Mouse (Mus musculus) mesoderm, embryonic 11.5 days (tissue): ENCODE measurements at regions not wholly inside any gene's neighbourhood (a gene's known extent, or its start where the extent isn't known, plus 50 kb on each side); places are given as distances from the start of the nearest gene placed in this dataset.

Experiments used
- DNase-seq: peaks from one replicate; pipeline ENCODE4 v3.0.0-alpha.2; 2012; ENCODE audit warnings: low read depth, low spot score

DNA sequence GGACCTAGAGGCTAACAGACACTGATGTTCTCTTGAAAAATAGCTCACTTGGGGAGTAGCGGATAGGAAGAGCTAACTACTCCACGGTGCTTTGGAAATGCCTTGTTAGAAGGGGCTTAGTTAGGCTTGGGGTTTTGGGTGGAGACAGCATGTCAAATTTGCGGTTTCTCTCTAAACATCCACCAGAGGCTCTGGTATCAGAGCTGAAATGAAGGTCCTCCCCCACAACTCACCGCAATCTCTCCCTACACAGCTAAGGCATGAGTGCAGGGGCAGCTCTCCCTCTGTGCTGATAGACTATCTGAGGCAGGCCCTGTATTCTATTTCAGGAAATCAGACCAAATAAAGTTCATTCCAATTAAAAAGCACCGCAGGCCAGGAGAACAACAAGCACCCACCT lies 259.1 kb upstream of the Prok2 start:
- no peak for DNase-seq

DNA sequence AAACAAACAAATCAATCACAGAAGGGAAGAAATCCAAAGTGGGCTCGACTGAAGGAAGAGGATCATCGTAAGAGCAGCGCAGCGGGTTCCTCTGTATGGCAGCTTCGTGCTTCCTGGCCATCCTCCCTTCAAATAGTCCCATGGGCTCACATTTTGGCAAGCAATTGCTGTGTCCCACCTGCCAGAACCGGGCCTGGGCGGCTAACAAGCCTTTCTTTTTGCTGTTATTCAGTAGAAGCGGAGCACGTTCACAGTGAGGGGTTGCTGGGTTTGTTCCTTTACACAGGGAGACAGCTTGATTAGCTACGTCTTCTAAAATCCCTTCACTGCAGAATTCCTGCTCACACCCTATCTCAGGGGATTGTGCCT lies 258.6 kb upstream of the Prok2 start:
- DNase-seq = no peak

DNA sequence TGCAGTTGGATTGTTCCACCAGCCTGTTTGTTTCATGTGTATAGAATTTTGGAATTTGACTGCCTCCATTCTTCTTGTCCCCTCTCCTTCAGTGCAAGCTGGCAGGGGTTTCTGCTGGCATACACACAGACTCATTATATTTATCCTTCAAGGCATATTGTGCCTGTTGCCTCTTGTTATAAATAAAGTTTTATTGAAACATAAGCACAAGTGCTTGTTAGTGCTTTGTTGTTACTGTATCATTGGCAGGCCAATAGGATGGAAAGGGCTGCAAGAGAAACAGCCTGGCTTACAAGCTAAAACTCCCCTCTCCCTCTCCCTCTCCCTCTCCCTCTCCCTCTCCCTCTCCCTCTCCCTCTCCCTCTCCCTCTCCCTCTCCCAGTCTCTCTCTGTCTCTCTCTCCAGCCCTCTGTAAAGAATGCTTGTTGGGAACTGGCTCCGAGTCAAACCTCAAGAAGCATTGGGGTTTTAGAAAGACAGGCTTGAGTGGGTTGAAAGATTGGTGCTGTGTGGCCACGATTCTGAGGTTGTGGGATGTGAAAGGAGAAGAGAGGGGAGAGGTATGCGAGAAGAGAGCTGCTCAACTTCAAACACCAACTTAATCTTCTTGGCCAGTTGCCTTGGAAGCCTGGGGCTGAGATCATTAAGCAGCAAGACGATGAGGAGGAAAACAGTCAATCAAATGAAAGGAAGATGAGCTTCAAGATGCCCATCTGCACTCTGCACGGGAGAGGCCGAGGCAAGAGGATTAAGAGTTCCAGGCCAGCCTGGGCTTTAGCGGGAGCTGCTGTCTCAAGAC lies 258.1 kb upstream of the Prok2 start:
- no peak for DNase-seq

DNA sequence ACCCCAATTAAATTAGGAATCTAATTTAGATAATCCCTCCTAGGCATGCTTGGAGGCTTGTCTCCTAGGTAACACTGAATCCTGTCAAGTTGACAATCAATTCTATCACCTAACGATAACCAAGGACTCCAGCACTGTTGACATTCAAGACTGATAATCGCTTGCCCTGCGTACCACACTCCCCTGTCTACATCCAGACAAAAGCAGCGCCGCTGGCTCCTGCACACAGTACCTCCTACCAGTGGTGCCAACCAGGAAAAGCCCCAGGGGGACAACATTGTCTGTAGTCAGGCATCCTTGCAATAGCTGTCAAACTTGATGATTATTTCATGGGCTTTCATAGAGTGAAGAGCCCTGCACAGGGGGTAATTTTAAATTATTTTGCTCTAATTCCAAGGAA lies 253.4 kb upstream of the Prok2 start:
- DNase-seq = no peak

DNA sequence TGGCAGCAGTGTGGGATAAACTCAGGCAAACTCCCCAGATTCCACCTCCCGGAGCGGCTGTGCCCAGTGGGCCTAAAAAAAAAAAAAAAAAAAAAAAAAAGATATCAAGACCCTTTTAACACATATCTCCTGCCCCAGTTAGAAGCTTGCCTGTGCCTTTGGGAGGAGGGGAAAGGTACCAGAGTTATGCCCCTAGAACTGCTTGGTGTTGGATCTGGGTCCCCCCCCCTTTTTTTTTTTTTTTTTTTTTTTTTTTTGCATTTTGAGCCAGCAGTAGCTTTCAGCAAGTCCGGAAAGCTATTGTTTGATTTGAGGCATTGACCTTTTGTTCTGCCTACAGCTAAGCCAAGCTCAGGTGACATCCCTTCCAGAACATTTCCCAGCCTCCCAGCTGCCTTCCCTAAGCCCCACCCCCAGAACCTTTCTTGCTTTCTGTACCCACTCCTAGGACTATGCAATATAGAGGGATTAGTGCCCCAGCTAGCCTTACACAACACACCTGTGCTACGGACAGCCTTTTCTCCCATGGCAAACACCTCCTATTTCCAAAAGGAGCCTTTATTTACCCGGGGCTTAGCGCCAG lies 252.1 kb upstream of the Prok2 start:
- DNase-seq = no peak

DNA sequence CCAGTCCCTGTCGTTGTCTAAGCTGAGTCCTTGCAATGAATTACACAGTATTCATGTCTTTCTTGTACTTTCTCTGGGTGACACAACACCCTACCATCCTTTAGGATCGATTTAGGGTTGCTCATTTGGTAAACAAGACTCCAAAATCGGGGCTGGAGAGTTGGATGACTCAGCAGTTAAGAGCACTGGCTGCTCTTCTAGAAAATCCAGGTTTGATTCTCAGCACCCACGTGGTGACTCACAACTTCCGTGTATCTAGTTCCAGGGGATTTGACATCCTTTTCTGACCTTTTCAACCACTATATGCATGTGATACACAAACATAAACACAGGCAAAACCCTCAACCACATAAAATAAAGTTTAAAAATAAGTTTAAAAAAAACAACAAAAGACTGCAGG lies 250.0 kb upstream of the Prok2 start:
- DNase-seq = no peak

DNA sequence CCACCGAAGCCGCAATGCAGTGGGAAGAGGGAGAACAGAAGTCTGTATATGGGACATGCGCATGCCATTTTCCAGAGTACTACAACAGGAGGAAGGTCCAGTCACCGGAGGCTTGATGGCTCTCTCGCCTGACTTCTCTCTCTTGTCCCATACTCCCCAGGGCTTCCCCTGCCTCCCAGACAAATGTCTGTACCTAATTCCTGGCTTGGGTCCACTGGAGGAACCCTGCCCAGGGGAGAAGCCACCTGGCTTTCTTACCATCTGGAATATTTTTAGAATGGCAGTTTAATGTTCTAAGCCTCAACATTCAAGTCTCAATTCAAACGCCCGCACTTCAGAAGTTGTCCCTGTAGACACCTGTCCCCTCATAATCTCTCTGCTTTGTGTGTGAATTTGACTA lies 249.3 kb upstream of the Prok2 start:
- DNase-seq = no peak

DNA sequence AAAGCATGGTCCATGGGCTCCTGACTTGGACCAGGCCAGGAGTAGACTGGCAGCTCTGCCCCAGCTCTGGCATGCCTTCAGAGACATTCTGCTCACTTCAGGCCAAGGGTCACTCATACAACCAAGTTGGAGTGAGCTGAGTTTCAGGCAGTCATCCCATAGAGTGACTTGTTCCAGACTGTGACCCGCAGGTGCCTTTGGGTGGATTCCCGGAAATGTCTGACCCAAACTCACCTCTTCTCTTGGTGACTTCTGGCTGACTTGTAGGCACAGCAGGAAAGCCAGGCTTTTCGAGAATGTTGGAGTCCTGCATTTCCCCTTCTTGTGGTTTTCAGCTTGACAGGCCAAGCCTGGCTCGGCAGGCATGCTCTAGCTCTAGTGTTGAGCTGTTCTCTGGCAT lies 248.3 kb upstream of the Prok2 start:
- no peak for DNase-seq

DNA sequence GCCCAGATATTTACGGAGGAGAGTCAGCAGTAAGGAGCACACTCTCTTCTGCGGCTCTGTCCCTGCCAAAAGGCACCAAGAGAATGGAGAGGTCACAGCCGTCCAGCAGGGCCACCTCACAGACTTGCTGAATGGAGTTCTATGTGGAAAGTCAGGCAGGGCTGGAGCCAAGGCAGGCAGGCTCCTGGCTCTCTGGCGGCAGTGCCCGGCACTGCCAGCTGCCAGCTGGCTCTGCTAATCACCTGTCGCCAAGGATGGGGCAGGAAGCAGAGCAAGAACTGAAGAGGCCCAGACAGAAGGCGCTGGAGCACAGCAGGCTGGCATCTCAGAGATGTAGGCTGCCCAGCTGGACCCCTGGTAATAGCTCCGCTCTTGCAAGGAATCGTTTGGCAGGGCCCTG lies 245.2 kb upstream of the Prok2 start:
- DNase-seq = no peak

DNA sequence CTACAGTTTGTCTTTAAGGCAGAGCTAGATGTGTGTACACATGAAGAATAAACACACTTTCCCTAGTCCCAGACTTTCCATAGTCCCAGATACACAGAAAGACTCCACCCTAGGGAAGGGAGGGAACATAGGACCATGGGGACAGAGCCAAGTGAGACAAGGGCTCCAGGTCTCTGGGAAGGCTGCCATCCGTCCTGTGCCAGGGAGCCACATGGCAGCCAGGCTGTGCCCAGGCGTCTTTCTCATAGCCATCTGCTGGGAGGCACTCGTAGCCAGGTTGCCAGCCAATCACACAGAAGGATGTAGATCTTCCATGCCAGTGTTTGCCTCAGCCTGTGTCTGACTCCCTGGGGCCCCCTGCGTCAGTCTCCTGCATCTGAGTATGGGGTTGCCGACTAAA lies 242.7 kb upstream of the Prok2 start:
- DNase-seq = no peak

DNA sequence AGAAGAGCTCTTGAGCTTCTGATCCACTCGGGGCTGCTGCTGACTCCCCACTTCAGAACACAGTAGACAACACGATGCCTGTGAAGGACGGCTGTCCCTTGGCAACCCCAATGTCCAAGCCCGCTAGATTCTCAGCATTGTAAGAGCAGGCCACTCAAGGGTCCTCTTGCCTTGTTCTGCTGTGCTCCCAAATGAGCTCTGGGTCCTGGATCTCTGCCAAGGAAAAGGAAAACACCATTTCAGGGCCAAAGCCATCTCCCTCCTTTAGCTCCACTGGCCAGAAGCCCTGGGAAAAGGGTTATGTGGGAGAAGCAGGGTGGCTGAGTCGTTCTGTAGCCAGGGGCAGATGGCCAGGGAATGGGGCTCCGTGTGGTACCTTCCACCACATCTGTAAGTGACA lies 241.3 kb upstream of the Prok2 start:
- DNase-seq = no peak

DNA sequence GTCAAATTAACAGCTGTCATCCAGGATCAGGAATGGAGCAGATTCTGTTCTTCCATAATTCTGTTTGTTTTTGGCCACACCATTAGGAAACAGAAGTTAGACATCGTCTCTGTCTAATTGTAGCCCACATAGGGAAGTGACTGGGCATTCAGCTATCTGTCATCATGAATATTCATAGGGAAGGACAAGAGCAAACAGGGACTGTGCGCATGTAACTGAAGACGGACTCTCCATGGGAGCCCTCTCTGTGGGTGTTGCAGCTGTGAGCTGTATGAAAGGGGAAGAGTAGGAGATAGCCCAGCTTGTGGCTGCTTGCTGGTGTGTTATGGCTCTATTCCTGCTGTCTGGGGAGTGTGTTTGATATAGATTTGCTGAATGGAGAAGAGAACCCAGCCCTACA lies 238.3 kb upstream of the Prok2 start:
- no peak for DNase-seq

DNA sequence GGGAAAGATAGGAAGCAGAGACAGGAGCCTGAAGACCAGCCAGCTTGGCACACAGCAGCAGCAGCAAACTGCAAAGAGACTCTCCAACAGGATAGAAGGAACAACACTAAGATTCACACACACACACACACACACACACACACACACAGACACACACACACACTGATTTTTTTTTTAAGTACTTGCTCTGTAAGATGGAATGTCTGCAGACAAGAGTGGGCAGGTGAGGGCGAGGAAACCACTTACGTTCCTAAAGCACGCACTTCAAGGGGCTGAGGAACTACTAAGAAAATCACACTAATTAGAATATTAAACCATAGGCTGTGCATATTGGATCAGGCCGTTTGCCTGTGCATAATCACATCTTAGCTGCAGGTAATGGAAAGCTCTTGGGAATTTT lies 237.8 kb upstream of the Prok2 start:
- no peak for DNase-seq

DNA sequence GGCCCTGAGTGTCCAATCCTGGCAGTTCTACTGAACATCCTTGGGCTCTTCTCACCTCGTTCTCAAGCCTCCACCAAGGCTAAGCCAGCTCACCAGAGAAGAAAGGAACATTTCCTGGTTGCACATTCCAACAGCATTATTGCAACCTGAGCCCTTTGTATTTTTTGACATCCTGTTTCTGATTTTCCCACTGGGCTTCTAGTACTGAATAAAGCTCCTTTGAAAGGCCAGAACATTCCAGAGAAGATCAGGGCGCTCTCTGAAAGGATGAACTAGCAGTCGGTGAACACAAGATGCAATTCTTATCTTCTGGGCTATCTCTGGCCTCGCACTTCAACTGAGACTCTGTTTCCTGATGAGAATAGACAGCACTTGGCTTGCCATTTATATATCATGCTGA lies 233.2 kb upstream of the Prok2 start:
- DNase-seq = no peak

DNA sequence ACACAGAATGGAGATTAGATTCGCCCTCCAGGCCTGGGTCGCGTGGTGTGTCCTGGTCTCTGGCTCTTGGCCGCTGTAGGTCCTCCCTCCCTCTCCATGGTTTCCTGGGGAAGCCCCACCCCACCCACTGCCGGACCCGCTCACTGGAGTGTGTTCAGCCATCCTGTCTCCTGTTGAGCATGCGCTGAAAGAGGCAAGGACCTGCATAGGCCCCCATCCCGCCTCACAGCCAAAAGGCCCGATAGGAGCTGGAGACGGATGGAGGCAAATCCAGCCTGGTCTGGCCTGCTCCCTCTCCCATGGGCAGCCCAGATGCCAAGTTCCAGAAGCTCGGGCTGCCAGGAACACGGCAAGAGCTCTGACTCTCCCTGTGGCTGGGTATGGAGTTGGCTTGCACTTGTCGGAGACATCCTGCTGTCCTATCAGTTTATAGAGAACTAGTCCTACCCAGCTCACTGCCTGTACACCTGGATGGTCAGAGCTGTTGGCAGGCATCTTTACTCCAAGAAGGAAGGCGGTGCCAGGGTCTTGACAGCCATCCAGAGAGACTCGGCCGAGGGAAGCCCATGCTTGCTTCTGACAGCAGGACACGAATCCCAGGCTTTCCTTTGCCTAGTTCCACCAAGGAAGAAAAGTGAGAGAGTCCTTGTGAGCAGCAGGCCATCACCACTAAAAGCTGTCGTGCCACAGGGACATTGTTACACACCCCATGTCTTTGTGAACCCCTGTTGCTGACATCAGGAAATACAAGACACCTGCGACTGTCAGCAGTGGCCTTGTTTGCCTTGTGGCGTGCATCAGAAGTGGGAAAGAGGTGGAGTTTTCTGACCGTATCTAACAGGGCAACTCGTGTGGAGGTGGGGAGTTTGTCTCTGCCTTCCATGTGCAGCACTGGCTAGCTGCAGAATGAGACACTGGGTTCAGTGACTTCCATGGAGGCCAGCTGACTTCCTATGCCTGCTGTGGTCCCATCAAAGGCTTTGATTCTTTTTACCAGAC lies 228.9 kb upstream of the Prok2 start:
- no peak for DNase-seq

DNA sequence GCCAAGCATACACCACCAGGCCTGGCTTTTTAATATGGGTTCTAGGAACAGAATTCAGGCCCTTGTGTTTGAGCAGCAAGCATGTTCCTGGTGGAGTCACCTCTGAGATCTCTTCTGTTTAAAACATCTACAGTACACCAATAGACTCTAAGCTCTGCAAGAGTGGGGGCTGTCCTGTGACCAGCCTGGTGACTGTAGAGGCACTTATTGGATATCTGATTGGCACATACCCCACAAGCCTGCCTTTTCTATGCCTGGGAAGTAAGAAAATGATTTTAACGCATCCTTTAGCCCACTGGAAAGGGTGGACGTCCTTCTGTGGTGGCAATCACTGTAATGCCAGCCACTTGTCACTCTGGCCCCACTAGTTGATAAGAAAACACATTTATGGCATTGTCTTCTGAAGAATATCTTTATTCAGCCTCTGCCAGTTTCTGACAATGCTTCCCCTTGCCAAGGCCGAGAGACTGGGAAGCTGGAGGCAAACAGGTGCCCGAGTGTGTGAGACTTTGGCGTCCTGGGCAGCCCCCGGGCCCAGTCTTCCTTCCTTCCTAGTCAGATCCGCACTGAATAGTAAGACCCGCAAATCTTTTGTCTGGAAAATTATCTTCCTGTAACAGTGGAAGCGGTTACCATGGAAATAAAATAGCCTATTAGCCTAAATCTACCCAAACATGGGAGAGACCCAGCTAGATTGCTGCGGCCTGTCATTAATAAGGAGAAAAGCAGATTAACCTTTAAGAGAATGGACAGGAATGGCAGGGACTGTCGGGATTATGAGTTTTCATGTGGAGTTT lies 228.0 kb upstream of the Prok2 start:
- DNase-seq = no peak

DNA sequence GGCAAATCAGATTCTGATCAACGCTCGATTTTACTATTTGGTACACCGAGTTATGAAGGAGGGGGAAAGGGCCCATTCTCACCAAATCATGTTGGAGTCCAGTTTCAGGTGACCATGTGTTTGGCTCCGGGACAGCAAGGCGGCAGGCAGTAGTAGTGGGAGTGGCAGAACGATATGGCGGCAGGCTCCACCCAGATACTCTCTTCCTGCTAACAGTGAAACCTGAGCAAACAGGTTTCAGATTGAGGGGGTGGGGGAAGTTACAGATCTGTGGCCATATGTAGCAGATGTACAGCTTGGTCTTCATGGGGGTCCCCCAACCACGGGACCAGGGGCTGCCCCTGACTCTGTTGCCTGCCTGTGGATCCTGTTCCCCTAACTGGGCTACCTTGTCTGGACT lies 224.6 kb upstream of the Prok2 start:
- no peak for DNase-seq

DNA sequence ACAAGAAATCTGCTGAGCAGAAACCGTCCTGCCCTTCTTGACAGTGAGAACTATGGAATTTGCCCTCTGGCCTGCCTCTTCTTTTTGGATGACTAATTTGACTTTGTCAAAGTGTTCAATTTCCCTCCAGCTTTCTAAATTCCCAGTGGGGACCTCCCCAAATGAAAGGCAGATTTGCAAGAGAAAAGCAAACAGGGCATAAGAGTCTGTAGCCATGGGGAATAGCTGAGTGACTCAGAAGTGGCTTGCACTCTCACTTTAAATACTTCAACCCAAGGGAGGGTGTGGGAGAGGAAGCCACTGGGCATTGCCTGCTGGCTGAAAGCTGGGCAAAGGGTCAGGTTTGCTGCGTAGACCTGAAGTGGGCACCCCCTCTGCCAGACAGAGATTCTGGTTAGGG lies 220.7 kb upstream of the Prok2 start:
- DNase-seq = no peak

DNA sequence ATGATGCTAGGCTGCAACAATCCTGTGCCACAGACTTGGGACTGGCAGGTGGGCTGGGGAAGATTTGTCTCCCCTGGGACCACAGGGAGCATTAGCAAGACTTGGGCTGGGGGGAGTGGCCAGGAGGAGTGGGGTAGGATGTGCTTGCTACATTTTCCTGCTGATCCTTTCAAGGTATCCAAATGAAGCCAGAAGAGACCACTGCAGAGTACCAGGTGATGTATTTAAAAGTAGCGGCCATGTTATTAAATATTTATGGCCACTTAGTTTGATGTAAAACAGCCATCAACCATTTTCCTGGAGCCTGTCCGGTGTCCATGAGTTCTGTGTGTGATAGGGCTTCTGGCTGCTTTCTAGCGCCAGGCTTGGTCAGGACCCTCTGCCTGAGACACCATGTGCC lies 220.3 kb upstream of the Prok2 start:
- no peak for DNase-seq

DNA sequence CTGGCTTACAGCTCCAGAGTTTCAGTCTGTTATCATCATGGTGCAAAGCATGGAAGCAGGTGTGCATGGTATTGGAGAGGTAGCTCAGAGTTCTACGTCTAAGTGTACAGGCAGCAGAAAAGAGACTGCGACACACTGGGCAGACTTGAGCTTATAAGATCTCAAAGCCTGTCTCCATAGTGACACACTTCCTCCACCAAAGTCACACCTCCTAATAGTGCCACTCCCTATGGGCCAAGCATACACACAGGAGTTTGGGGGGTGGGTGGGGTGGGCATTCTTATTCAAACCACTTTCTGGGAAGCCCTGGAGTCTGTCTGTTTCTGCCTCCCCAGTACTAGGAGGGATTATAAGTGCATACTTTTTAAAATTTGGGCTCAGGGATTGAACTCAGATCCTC lies 219.5 kb upstream of the Prok2 start:
- DNase-seq = no peak

DNA sequence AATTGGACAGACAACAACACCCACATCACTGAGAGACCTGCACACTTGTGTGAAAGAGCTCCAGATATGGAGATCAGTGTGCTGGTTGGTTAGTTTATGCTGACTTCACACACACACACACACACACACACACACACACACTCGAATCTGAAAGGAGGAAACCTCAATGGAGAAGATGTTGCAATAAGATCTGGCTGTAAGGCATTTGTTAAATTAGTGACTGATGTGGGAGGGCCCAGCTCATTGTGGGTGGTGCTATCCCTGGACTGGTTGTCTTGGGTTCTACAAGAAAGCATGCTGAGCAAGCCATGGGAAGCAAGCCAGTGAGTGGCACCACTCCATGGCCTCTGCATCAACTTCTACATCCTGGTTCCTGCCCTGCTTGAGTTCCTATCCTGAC lies 216.8 kb upstream of the Prok2 start:
- DNase-seq = no peak

DNA sequence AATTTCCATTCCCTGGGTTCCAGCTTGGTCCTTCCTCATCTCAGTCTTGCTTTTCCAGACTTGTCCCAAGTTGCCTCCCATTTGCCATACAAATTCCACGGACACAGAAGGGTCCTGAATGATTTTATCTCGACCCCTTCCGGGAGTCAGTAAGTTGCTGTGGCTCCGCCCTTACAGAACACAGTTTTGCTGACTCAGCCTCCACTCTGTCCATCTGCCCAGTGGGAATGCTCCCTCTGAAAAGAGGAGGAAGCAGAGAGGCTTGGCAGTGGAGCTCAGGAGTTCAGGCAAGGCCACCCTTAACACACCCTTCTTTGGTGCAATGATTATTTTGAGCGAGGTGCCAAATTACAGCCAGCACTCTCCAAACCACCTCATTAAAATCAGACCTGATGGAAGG lies 213.9 kb upstream of the Prok2 start:
- no peak for DNase-seq
